Mouse (Mus musculus) stomach, embryonic 14.5 days (tissue): ENCODE measurements around the gene Tesc. TPM values are rescaled to one million over a fixed set of nuclear protein-coding genes. Genes with fewer than 3 reads are reported as not detected.

ENCODE experiments used
- ATAC-seq: fragments of 200-750 bp; cut with Nextera tagmentation; 2 replicates; pipeline ENCODE4 v1.8.0; 2017; ENCODE audit warnings: low read depth, moderate TSS enrichment; ENCODE audit not compliant: insufficient number of reproducible peaks, insufficient read depth, low FRiP score
- H3K27ac ChIP-seq: fragments of 300-500 bp; sonication (generic); 2 replicates; pipeline ENCODE4 v1.5.1; 2014; ENCODE audit warnings: mild to moderate bottlenecking, low read length, moderate library complexity, mixed read lengths
- H3K27me3 ChIP-seq: fragments of 300-500 bp; sonication (generic); 2 replicates; pipeline ENCODE4 v1.6.1; 2014; ENCODE audit warnings: low read length, control low read depth, mixed read lengths; ENCODE audit not compliant: control insufficient read depth, insufficient read depth
- H3K36me3 ChIP-seq: fragments of 300-500 bp; sonication (generic); 2 replicates; pipeline ENCODE4 v1.6.1; 2014; ENCODE audit warnings: mild to moderate bottlenecking, control low read depth, low read length, moderate library complexity, mixed read lengths; ENCODE audit not compliant: control insufficient read depth, insufficient read depth
- H3K4me1 ChIP-seq: fragments of 300-500 bp; sonication (generic); 2 replicates; pipeline ENCODE4 v1.6.1; 2014; ENCODE audit warnings: low read length, control low read depth, mixed read lengths; ENCODE audit not compliant: control insufficient read depth, insufficient read depth
- H3K4me2 ChIP-seq: fragments of 300-500 bp; sonication (generic); replicated peaks from 2 replicates; pipeline ENCODE4 v1.6.1; 2014; ENCODE audit warnings: low read depth, low read length, control low read depth
- H3K4me3 ChIP-seq: fragments of 300-500 bp; sonication (generic); 2 replicates; pipeline ENCODE4 v1.5.1; 2014; ENCODE audit warnings: low read depth, low read length, control low read depth
- H3K9ac ChIP-seq: fragments of 300-500 bp; sonication (generic); replicated peaks from 2 replicates; pipeline ENCODE4 v1.6.1; 2014; ENCODE audit warnings: low read depth, mild to moderate bottlenecking, control low read depth, low read length, moderate library complexity, mixed read lengths
- H3K9me3 ChIP-seq: fragments of 300-500 bp; sonication (generic); 2 replicates; pipeline ENCODE4 v1.6.1; 2016; ENCODE audit warnings: low read depth, low read length, control low read depth; ENCODE audit not compliant: control insufficient read depth
- WGBS: fragments of 180-500 bp; shearing (Covaris S2); extraction: QIAGEN DNeasy Blood & Tissue Kit; methylation state at CpG from one replicate; pipeline ENCODE4 v1.1.7; 2014; 5-methylcytosine and 5-hydroxymethylcytosine counted together
- polyA plus RNA-seq: library from polyadenylated mRNA; unstranded; fragments of >200 nt; fragmentation: Nextera tagmentation; extraction: Ambion mirVana; gene quantifications from 2 replicates; pipeline ENCODE4 v1.2.1, GENCODE M21; 2014

Gene Tesc
- polyA plus RNA-seq, 1 experiment from 2014 or later = 15.1 TPM

DNA sequence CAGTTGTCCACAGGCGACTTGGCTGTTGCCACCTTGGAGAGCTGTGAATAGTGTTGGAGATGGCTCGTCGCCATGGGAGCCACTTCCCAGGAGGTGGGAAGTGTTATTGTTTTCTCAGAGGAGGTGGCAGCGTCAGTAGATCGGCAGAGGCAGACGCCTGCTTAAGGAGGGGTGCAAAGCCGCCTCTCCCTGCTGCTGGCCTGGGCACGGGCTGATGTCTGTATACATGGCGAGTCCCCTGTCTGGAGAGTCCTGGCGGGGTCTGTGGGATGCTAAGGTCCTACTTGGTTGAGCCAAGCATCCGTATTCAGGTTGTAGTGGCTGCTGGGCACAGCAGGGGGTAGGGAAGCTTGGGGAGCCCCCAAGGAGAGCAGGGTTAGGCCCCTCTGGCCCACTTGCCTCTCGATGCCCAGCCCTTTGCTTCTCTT, 11.7 kb downstream of the Tesc start:
- Histone ChIP-seq H3K4me1 (0 out of 2 replicates have a peak, but pooled peaks cover 8% of the 10 kb centered on the region), H3K9ac (no peak overlapping the region), H3K27me3 (no peaks in the 10 kb centered on the region), H3K9me3 (no peaks in the 10 kb centered on the region; the same call in 1 of the 2 replicates), H3K4me2 (no peak overlapping the region), H3K27ac (no peak overlapping the region), H3K4me3 (no peak overlapping the region), H3K36me3 (no peaks in the 10 kb centered on the region)
- WGBS = 33% methylated on average over 12 of the region's 12 CpGs
- ATAC-seq = no peak

DNA sequence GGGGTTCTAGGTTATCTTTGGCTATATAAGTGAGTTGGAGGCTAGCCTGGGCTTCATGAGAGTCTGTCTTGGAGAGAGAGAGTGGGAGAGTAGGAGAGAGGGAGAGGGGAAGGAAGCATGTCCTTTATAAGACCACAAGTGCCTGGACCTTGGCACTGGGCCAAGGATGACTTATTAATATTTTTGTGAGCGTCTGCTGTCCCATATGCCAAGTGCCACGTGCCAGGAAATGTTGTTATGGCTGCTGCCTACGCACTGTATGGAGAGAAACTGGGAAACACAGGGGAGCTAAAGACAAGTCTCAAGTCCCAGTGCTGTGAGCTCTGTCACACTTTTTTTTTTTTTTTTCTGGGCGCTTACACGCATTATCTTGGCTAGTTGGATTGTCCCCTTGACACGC, 15.1 kb downstream of the Tesc start:
- no peak overlapping the region for H3K4me3 ChIP-seq
- no peak overlapping the region for H3K9ac ChIP-seq
- H3K27me3 ChIP-seq = no peaks in the 10 kb centered on the region
- ATAC-seq = no peak
- no peaks in the 10 kb centered on the region for H3K36me3 ChIP-seq
- no peak overlapping the region for H3K27ac ChIP-seq
- 0 out of 2 replicates have a peak, but pooled peaks cover 3% of the 10 kb centered on the region for H3K4me1 ChIP-seq
- WGBS = 84% methylated on average over 6 of the region's 6 CpGs
- H3K4me2 ChIP-seq = no peak overlapping the region
- no peaks in the 10 kb centered on the region; the same call in 1 of the 2 replicates for H3K9me3 ChIP-seq

DNA sequence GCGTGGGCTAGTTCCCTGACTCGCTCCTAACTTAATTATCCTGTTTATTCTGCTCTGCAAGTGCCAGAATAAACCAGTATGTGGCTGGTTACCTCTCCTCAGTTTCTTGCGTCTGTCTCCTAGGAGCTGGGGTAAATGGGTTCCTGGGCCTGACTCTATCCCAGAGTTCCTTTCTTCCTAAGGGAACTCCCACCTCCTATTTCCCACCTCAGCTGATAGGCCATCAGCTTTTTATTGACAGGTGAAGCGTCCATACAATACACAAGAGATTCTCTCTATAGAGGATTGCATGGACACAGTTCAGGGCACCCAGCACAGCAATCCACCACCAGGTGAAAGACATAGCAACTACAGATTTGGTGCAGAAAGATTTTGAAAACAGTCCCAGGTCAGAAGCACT, 16.2 kb downstream of the Tesc start:
- no peak overlapping the region for H3K4me3 ChIP-seq
- H3K36me3 ChIP-seq = no peaks in the 10 kb centered on the region
- no peaks in the 10 kb centered on the region; the same call in 1 of the 2 replicates for H3K9me3 ChIP-seq
- H3K27ac ChIP-seq = no peak overlapping the region
- no peak overlapping the region for H3K9ac ChIP-seq
- H3K4me2 ChIP-seq = no peak overlapping the region
- WGBS = 87% methylated on average over 4 of the region's 4 CpGs
- no peak for ATAC-seq
- no peaks in the 10 kb centered on the region for H3K4me1 ChIP-seq
- no peaks in the 10 kb centered on the region for H3K27me3 ChIP-seq

GRCm38 (mm10) chr5:118044907-118045306, 17.4 kb downstream of the Tesc start:
- H3K4me3 ChIP-seq = no peak overlapping the region
- no peak for ATAC-seq
- no peaks in the 10 kb centered on the region for H3K4me1 ChIP-seq
- H3K36me3 ChIP-seq = no peaks in the 10 kb centered on the region
- H3K27me3 ChIP-seq = no peaks in the 10 kb centered on the region
- H3K9ac ChIP-seq = no peak overlapping the region
- no peak overlapping the region for H3K27ac ChIP-seq
- no peak overlapping the region for H3K4me2 ChIP-seq
- WGBS = 88% methylated on average over 6 of the region's 6 CpGs
- no peaks in the 10 kb centered on the region; the same call in 1 of the 2 replicates for H3K9me3 ChIP-seq

GRCm38 (mm10) chr5:118045385-118045784, 17.8 kb downstream of the Tesc start:
- no peak for ATAC-seq
- 84% methylated on average over 9 of the region's 9 CpGs for WGBS

GRCm38 (mm10) chr5:118047091-118047757, 19.7 kb downstream of the Tesc start:
- no peak overlapping the region for H3K27ac ChIP-seq
- 88% methylated on average over 14 of the region's 14 CpGs for WGBS
- no peak overlapping the region for H3K4me3 ChIP-seq
- ATAC-seq = no peak
- H3K4me1 ChIP-seq = no peaks in the 10 kb centered on the region
- no peaks in the 10 kb centered on the region for H3K27me3 ChIP-seq
- no peak overlapping the region for H3K9ac ChIP-seq
- H3K9me3 ChIP-seq = no peaks in the 10 kb centered on the region
- no peaks in the 10 kb centered on the region for H3K36me3 ChIP-seq
- H3K4me2 ChIP-seq = no peak overlapping the region

More at GRCm38 (mm10) chr5:118045385-118045784, 17.8 kb downstream of the Tesc start:
- Histone ChIP-seq H3K4me1 (no peaks in the 10 kb centered on the region), H3K4me3 (no peak overlapping the region), H3K27ac (no peak overlapping the region), H3K9ac (no peak overlapping the region), H3K9me3 (no peaks in the 10 kb centered on the region; the same call in 1 of the 2 replicates), H3K4me2 (no peak overlapping the region), H3K27me3 (no peaks in the 10 kb centered on the region), H3K36me3 (no peaks in the 10 kb centered on the region)

GRCm38 (mm10) chr5:118048412-118048811, 20.9 kb downstream of the Tesc start:
- Histone ChIP-seq H3K9ac (no peak overlapping the region), H3K4me1 (no peaks in the 10 kb centered on the region), H3K9me3 (no peaks in the 10 kb centered on the region), H3K4me2 (no peak overlapping the region), H3K36me3 (no peaks in the 10 kb centered on the region), H3K4me3 (no peak overlapping the region), H3K27me3 (no peaks in the 10 kb centered on the region), H3K27ac (no peak overlapping the region)
- 90% methylated on average over 4 of the region's 4 CpGs for WGBS
- no peak for ATAC-seq

- H3K4me3 ChIP-seq = no peak overlapping the region
- H3K4me1 ChIP-seq = no peaks in the 10 kb centered on the region
- ATAC-seq = no peak
- no peaks in the 10 kb centered on the region for H3K27me3 ChIP-seq
- no peak overlapping the region for H3K27ac ChIP-seq
- H3K9ac ChIP-seq = no peak overlapping the region
- H3K9me3 ChIP-seq = no peaks in the 10 kb centered on the region
- H3K36me3 ChIP-seq = no peaks in the 10 kb centered on the region
- 81% methylated on average over 5 of the region's 5 CpGs for WGBS
- H3K4me2 ChIP-seq = no peak overlapping the region
These were observed 21.4 kb downstream of the Tesc start for GRCm38 (mm10) chr5:118048928-118049327.

DNA sequence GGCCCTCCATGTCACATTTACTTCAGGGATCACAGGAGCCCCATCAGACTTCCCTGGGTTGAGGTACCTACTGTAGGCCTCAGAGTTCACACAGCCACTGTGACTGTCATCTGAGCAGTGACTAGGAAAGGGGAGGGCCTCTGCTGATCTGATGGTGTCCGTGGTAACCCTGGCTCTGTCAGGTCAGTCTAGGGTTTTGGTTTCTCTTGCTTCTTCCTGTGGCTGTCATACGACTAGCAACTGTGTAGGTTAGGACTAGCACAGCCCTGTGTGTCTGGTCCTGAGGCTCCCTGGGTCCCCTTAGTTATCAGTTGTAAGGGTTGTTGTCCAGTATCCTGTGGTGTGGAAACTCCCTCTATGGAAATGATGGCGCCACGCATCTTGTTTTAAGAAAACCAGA, 23.2 kb downstream of the Tesc start:
- no peak overlapping the region for H3K4me3 ChIP-seq
- no peak overlapping the region for H3K27ac ChIP-seq
- H3K9me3 ChIP-seq = no peaks in the 10 kb centered on the region
- H3K4me2 ChIP-seq = no peak overlapping the region
- no peaks in the 10 kb centered on the region for H3K4me1 ChIP-seq
- H3K27me3 ChIP-seq = no peaks in the 10 kb centered on the region
- ATAC-seq = no peak
- H3K36me3 ChIP-seq = no peaks in the 10 kb centered on the region
- no peak overlapping the region for H3K9ac ChIP-seq
- 79% methylated on average over 4 of the region's 4 CpGs for WGBS
